Mouse (Mus musculus) midbrain, embryonic 13.5 days (tissue): ENCODE measurements around the gene Ssbp4. TPM values are rescaled to one million over a fixed set of nuclear protein-coding genes. Genes with fewer than 3 reads are reported as not detected.

Experiments
- ATAC-seq: fragments of 200-750 bp; cut with Nextera tagmentation; 2 replicates; pipeline ENCODE4 v1.8.0; 2017; ENCODE audit warnings: mild to moderate bottlenecking, moderate TSS enrichment, moderate library complexity
- H3K27ac ChIP-seq: fragments of 300-500 bp; sonication (generic); 2 replicates; pipeline ENCODE4 v1.5.1; 2015; ENCODE audit warnings: inconsistent platforms, mild to moderate bottlenecking, moderate library complexity
- H3K27me3 ChIP-seq: fragments of 300-500 bp; sonication (generic); 2 replicates; pipeline ENCODE4 v1.6.1; 2015; ENCODE audit warnings: mild to moderate bottlenecking, inconsistent platforms
- H3K36me3 ChIP-seq: fragments of 300-500 bp; sonication (generic); 2 replicates; pipeline ENCODE4 v1.6.1; 2015; ENCODE audit warnings: mild to moderate bottlenecking, inconsistent platforms
- H3K4me1 ChIP-seq: fragments of 300-500 bp; sonication (generic); replicated peaks from 2 replicates; pipeline ENCODE4 v1.6.1; 2015; ENCODE audit warnings: inconsistent platforms
- H3K4me2 ChIP-seq: fragments of 300-500 bp; sonication (generic); replicated peaks from 2 replicates; pipeline ENCODE4 v1.6.1; 2015; ENCODE audit warnings: moderate library complexity, mild to moderate bottlenecking, inconsistent platforms
- H3K4me3 ChIP-seq: fragments of 300-500 bp; sonication (generic); replicated peaks from 2 replicates; pipeline ENCODE4 v1.5.1; 2015; ENCODE audit warnings: mild to moderate bottlenecking, inconsistent platforms
- H3K9ac ChIP-seq: fragments of 300-500 bp; sonication (generic); replicated peaks from 2 replicates; pipeline ENCODE4 v1.6.1; 2015; ENCODE audit warnings: mild to moderate bottlenecking, inconsistent platforms
- H3K9me3 ChIP-seq: fragments of 300-500 bp; sonication (generic); 2 replicates; pipeline ENCODE4 v1.6.1; 2016; ENCODE audit warnings: mild to moderate bottlenecking, inconsistent platforms
- WGBS: fragments of 180-500 bp; shearing (Covaris S2); methylation state at CpG from one replicate; pipeline ENCODE4 v1.1.7; 2015; 5-methylcytosine and 5-hydroxymethylcytosine counted together
- polyA plus RNA-seq: library from polyadenylated mRNA; unstranded; fragments of >200 nt; fragmentation: Nextera tagmentation; extraction: Ambion mirVana; gene quantifications from 2 replicates; pipeline ENCODE4 v1.2.1, GENCODE M21; 2015

The Ssbp4 gene
- polyA plus RNA-seq, 1 experiment from 2014 or later: 129 TPM

DNA sequence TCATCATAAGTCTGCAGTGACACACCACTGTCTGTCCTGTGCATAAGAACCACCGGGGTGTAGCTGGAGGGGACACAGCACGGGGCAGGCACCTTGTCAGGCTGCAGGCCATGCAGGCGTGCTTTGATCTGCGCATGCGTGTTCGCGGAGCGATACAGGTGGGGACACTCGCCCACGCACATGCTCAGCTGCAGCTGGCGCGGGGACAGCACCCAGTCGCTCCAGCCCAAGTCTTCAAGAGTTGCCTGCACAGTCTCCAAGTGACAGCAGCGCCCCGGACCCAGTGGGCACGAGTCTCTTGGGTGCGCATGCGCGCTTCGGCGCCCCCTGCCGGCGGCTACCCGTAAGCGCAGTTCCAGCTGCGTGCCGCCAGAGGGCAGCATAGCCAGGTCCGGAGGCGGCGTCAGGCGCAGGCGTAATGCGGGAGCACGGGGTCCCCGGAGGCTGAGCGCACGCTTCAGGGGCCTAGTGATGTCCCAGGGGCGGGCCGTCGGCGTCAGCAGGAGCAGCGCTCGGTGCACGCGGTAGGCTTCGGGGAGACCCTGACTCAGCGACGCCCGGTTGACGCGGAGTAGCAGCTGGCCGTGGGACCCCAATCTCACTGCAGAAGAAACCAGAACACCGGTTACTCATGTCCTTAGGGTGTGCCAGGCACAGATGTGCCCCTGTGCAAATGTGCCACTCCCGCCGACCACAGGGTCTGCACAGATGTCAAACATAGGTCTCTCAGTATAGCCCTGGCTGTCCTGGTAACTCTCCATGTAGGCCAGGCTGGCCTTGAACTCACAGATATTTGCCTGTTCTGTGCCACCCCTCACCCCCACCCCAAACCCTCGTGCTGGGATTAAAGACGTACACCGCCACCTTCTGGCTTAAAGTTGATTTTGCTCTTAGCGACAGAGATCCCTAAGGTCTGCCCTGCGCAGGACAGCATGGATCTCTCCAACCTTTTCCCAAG is 21.2 kb upstream of the Ssbp4 start:
- Histone ChIP-seq H3K4me1 (peaks cover 20% of the 10 kb centered on the region), H3K9me3 (no peaks in the 10 kb centered on the region), H3K4me3 (peak overlapping the region; percentile 48), H3K27ac (peak overlapping the region; percentile 64), H3K9ac (peak overlapping the region; percentile 57), H3K27me3 (peaks cover 16% of the 10 kb centered on the region), H3K4me2 (peak overlapping the region; percentile 60), H3K36me3 (no peaks in the 10 kb centered on the region)
- peak; percentile 94 for ATAC-seq
- under 1% methylated on average over 60 of the region's 60 CpGs for WGBS

DNA sequence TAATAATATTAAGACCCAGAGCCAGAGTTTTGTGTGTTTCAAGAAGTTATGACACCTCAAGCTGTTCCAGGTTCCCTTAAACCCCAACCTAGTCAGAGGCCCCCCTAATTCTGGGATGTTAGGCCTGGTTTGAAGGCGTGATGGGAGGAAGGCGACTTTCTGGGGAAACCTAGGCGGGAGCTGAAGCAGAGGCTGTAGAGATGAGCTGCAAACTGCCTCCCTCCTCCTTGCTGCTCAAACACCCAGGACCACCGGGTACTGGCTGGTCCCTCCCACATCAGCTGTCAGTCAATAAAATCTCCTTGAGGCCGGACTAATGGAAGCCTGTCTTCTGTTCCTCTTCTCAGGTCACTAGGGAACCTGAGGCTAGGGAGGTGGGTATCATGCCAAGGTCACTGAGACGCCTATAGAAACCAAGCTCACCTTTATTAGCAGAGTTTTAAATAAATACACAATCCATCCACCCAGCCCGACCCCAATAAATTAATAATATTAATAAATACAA is 20.4 kb upstream of the Ssbp4 start:
- Histone ChIP-seq H3K9ac (peak overlapping the region; percentile 57), H3K4me2 (peak overlapping the region; percentile 60), H3K36me3 (no peaks in the 10 kb centered on the region), H3K4me1 (peaks cover 20% of the 10 kb centered on the region), H3K27ac (peak overlapping the region; percentile 64), H3K27me3 (peaks cover 16% of the 10 kb centered on the region), H3K9me3 (no peaks in the 10 kb centered on the region), H3K4me3 (peak overlapping the region; percentile 48)
- 63% methylated on average over 7 of the region's 7 CpGs for WGBS
- ATAC-seq: peak; percentile 34

DNA sequence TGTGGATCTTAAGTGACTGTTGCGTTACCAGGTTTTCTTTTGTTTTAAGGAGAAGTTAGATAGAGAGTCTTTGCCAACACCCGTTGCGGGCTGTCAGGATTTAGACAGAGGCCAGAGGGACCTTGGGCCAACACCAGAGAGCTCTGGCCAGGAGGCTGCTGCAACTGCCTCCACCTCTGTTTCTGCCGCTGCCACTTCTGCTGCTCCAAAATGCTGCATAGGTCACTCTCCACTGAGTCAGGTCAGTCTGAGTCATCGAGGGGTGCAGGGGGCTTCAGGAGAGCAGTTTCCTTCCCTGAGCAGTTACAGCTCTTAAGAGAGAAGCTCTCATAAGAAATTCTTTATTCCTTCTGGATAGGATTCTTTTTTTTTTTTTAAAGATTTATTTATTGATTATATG is 18.4 kb upstream of the Ssbp4 start:
- H3K27me3 ChIP-seq: peaks cover 23% of the 10 kb centered on the region
- no peak overlapping the region for H3K4me3 ChIP-seq
- H3K4me2 ChIP-seq: no peak overlapping the region
- no peak overlapping the region for H3K9ac ChIP-seq
- H3K4me1 ChIP-seq: peaks cover 20% of the 10 kb centered on the region
- no peaks in the 10 kb centered on the region for H3K9me3 ChIP-seq
- WGBS: 88% methylated on average over 5 of the region's 5 CpGs
- H3K36me3 ChIP-seq: no peaks in the 10 kb centered on the region
- H3K27ac ChIP-seq: no peak overlapping the region
- no peak for ATAC-seq

DNA sequence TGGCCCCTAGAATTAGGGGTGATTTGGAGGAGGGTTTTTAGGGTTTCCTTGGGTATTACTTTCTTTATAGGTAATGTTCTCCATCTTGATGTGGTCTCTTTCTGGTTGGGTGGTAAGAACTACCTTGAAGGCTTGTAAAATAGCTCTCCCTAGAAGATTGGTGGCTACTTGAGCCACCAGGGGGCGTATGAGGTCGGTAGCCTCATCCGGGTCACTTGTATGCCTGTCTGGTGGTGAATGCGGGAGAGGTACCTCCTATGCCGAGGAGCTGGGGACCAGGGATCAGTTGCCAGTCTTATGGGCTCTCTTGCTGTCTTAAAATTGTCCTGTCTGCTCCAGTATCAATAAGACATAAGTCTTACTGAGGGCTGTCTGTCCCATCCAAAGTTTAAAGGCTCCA is 16.4 kb upstream of the Ssbp4 start:
- 32% methylated on average over 5 of the region's 5 CpGs for WGBS
- H3K27me3 ChIP-seq: peaks cover 21% of the 10 kb centered on the region; the same call in 1 of the 2 replicates
- peaks cover 11% of the 10 kb centered on the region for H3K4me1 ChIP-seq
- H3K4me3 ChIP-seq: no peak overlapping the region
- H3K9me3 ChIP-seq: no peaks in the 10 kb centered on the region
- no peak overlapping the region for H3K27ac ChIP-seq
- H3K9ac ChIP-seq: no peak overlapping the region
- no peak for ATAC-seq
- H3K36me3 ChIP-seq: no peaks in the 10 kb centered on the region
- H3K4me2 ChIP-seq: no peak overlapping the region

DNA sequence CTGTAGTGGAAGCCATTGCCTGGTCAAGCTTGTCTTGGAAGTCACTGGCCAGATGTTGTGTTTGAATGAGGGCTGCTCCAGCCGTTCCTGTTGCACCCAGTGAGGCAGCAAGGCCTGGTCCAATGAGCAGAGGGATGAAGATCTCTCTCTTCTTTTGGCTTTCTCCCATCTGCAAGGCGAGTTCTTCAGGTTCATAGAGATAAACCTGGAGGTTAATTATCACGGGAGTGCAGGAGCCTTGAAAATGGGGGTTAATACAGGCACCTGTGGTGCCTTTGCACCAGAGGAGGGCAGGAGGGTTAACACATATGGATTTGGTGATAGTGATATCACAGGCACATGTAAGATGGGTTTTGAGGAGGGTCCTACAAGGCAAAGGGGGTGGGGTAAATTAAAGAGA is 13.5 kb upstream of the Ssbp4 start:
- peaks cover 21% of the 10 kb centered on the region; the same call in 1 of the 2 replicates for H3K27me3 ChIP-seq
- no peak for ATAC-seq
- WGBS: 63% methylated on average over 3 of the region's 3 CpGs
- H3K9ac ChIP-seq: no peak overlapping the region
- no peak overlapping the region for H3K27ac ChIP-seq
- H3K36me3 ChIP-seq: no peaks in the 10 kb centered on the region
- no peak overlapping the region for H3K4me2 ChIP-seq
- no peaks in the 10 kb centered on the region for H3K9me3 ChIP-seq
- peaks cover 11% of the 10 kb centered on the region; the same call in 1 of the 2 replicates for H3K4me1 ChIP-seq
- H3K4me3 ChIP-seq: no peak overlapping the region

DNA sequence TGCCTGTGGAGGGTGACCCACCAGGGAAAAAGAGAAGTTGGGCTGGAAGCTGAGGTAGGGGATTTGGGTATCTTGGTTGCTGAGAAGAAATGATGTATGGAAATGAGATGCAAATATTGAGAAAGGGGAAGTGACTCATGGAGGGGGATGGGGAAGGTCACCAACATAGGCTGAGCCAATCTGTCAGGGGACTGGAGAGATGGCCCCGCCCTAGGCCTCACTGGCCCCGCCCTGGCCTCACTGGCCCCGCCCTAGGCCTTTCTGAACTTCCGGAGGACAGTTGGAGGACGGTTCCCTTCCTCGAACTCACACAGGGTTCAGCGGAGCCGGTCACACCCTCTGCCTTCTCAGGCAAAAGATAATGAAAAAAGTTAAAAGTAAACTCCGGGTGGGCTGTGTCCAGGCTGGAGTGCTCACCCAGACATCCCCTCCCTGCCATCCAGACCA is 10.2 kb upstream of the Ssbp4 start:
- no peak overlapping the region for H3K9ac ChIP-seq
- no peak overlapping the region for H3K27ac ChIP-seq
- no peak overlapping the region for H3K4me2 ChIP-seq
- H3K27me3 ChIP-seq: peaks cover 21% of the 10 kb centered on the region; the same call in 1 of the 2 replicates
- peaks cover 11% of the 10 kb centered on the region; the same call in 1 of the 2 replicates for H3K4me1 ChIP-seq
- 32% methylated on average over 9 of the region's 9 CpGs for WGBS
- H3K9me3 ChIP-seq: no peaks in the 10 kb centered on the region
- H3K36me3 ChIP-seq: no peaks in the 10 kb centered on the region
- H3K4me3 ChIP-seq: no peak overlapping the region
- ATAC-seq: peak; percentile 18; the same call in 1 of the 2 replicates

DNA sequence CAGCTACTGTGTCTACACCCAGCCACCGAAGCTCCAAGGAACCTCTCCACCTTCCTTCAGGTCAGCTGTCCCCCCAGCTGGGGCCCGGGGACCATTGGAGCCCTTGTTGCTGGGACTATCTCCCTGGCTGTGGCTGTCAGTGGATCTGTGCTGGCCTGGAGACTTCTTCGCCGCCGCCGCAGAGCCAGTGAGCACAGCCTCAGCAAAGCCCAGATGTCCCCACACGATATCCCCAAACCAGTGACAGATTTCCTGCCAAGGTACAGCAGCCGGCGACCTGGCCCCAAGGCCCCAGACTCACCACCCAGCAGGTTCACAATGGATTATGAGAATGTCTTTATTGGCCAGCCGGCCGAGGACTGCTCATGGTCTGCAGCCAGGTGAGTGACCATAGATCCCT is 9.3 kb upstream of the Ssbp4 start:
- H3K4me2 ChIP-seq: no peak overlapping the region
- WGBS: 82% methylated on average over 11 of the region's 11 CpGs
- H3K9me3 ChIP-seq: no peaks in the 10 kb centered on the region
- H3K4me1 ChIP-seq: peaks cover 11% of the 10 kb centered on the region; the same call in 1 of the 2 replicates
- H3K9ac ChIP-seq: 0 out of 2 replicates have a peak overlapping the region, but pooled peaks have one; percentile 10
- no peak overlapping the region for H3K27ac ChIP-seq
- no peak overlapping the region for H3K4me3 ChIP-seq
- peaks cover 21% of the 10 kb centered on the region; the same call in 1 of the 2 replicates for H3K27me3 ChIP-seq
- no peak for ATAC-seq
- H3K36me3 ChIP-seq: no peaks in the 10 kb centered on the region

DNA sequence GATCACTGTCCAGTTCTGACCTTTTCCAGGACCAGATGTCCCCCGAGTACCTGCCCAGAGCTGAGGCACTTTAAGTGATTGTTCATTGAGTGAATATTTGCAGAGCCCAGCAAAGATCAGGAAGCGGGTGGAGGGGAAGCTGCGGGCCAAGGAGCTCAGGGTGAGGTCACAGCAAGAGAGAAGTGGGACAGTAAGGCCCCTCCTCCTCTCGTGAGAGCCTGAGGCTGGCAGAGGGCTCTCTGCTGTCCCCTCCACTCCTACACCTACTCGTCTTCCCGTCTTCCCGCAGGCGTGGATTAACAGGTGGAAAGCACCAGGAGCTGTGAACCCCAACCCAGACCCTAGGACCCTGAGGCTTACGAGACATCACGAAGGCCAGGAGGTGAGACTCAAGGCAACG is 8.0 kb upstream of the Ssbp4 start:
- H3K9me3 ChIP-seq: no peaks in the 10 kb centered on the region
- H3K27me3 ChIP-seq: peaks cover 9% of the 10 kb centered on the region; the same call in 1 of the 2 replicates
- ATAC-seq: no peak
- no peak overlapping the region for H3K9ac ChIP-seq
- H3K4me3 ChIP-seq: no peak overlapping the region
- H3K4me2 ChIP-seq: no peak overlapping the region
- H3K36me3 ChIP-seq: no peaks in the 10 kb centered on the region
- WGBS: 68% methylated on average over 11 of the region's 11 CpGs
- H3K27ac ChIP-seq: no peak overlapping the region
- peaks cover 13% of the 10 kb centered on the region for H3K4me1 ChIP-seq

DNA sequence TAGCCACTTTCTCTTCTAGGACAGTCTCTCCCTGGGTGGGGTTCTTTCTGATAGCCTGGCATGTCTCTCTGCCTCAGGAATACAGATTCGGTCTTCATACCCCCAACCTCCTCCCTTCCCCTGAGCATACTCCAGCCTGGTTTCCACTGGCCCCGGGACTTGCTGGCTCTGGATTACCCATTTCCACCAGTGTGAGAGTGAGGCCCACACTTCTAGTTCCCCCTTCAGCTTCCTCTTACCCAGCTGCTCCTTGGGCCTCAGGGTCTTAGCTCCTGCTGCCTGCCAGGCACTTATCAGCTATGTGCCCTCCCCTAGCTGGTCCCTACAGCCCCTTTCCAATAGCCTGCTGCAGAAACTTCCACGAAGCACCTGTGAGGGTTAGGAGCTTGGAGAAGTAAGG is 7.2 kb upstream of the Ssbp4 start, which contains the start of gene Lrrc25:
TSS of gene Lrrc25 (plus strand) at position 262 of the 400 bp plus-strand sequence.
- Histone ChIP-seq H3K27me3 (0 out of 2 replicates have a peak, but pooled peaks cover 5% of the 10 kb centered on the region), H3K4me1 (peaks cover 21% of the 10 kb centered on the region), H3K36me3 (no peaks in the 10 kb centered on the region), H3K4me3 (no peak within 1 kb of the TSS), H3K9ac (no peak within 1 kb of the TSS), H3K9me3 (no peaks in the 10 kb centered on the region), H3K27ac (no peak within 1 kb of the TSS), H3K4me2 (no peak within 1 kb of the TSS)
- ATAC-seq: no peak
- 87% methylated on average over 3 of the region's 3 CpGs for WGBS

DNA sequence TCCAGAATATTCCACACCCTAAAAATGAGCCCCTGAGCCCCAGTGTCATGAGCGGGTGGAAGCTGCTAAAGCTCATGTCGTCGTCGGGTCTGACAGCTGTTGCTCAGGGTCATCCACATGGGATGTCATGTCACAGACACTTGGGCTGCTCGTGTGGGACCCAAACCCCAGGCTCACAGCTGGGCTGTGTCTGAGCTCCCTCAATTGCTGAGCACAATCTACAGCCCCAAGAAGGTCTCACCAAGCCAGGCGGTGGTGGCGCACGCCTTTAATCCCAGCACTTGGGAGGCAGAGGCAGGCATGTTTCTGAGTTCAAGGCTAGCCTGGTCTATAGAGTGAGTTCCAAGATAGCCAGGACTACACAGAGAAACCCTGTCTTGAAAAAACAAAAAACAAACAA is 6.6 kb upstream of the Ssbp4 start:
- Histone ChIP-seq H3K9ac (no peak overlapping the region), H3K9me3 (no peaks in the 10 kb centered on the region), H3K4me3 (no peak overlapping the region), H3K27ac (no peak overlapping the region), H3K4me1 (peaks cover 26% of the 10 kb centered on the region), H3K4me2 (no peak overlapping the region), H3K27me3 (0 out of 2 replicates have a peak, but pooled peaks cover 1% of the 10 kb centered on the region), H3K36me3 (no peaks in the 10 kb centered on the region)
- 85% methylated on average over 8 of the region's 8 CpGs for WGBS
- no peak for ATAC-seq

DNA sequence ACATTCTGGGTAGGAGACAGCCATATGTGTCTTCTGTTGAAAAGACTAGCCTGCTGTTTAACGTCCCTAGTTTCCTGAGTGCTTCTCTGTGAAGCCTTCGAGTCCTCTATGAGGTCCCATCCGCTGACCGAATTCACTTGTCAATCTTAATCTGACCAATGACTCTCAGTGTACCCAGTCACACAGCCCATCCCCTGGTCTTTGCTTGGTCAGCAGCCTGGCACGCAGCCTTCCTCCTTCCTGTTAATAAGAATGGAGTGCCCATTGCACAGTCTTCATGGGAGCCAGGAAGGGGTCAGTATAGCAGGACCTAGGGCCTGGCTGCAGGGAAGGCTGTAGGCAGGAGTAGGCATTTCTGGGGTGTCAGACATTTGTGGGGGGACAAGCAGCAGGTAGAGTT is 5.8 kb upstream of the Ssbp4 start:
- H3K9me3 ChIP-seq: no peaks in the 10 kb centered on the region
- peaks cover 34% of the 10 kb centered on the region for H3K4me1 ChIP-seq
- H3K9ac ChIP-seq: no peak overlapping the region; the same call in 1 of the 2 replicates
- 83% methylated on average over 5 of the region's 5 CpGs for WGBS
- no peaks in the 10 kb centered on the region for H3K36me3 ChIP-seq
- no peak overlapping the region for H3K4me2 ChIP-seq
- no peak for ATAC-seq
- H3K4me3 ChIP-seq: no peak overlapping the region
- no peak overlapping the region for H3K27ac ChIP-seq
- H3K27me3 ChIP-seq: no peaks in the 10 kb centered on the region

DNA sequence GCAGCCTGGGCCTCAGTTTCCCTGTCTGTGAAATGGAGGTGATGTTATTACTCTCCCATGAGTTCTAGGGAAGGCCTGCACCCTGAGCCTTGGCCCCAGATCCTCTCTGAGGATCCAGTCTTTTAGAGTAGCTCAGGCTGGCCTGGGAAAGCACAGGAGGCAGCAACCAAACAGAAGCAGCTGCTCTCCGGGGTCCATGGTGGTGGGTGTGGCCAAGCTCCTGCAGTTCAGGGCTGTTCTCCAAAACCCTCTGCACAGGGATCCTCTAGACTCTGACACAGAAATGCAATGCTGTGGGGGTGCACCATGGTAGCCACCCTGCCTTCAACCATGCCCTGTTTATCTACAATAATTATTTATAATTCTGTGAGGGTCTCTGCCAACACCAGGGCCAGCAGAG is 5.1 kb upstream of the Ssbp4 start:
- Histone ChIP-seq H3K4me3 (no peak overlapping the region), H3K9ac (no peak overlapping the region; the same call in 1 of the 2 replicates)
- 31% methylated on average over 1 of the region's 1 CpGs for WGBS

More for the DNA sequence above, 5.1 kb upstream of the Ssbp4 start:
- Histone ChIP-seq H3K4me1 (peaks cover 37% of the 10 kb centered on the region), H3K27me3 (no peaks in the 10 kb centered on the region), H3K27ac (no peak overlapping the region), H3K4me2 (no peak overlapping the region), H3K36me3 (no peaks in the 10 kb centered on the region), H3K9me3 (no peaks in the 10 kb centered on the region)
- ATAC-seq: no peak
